In the genomic region with DNA sequence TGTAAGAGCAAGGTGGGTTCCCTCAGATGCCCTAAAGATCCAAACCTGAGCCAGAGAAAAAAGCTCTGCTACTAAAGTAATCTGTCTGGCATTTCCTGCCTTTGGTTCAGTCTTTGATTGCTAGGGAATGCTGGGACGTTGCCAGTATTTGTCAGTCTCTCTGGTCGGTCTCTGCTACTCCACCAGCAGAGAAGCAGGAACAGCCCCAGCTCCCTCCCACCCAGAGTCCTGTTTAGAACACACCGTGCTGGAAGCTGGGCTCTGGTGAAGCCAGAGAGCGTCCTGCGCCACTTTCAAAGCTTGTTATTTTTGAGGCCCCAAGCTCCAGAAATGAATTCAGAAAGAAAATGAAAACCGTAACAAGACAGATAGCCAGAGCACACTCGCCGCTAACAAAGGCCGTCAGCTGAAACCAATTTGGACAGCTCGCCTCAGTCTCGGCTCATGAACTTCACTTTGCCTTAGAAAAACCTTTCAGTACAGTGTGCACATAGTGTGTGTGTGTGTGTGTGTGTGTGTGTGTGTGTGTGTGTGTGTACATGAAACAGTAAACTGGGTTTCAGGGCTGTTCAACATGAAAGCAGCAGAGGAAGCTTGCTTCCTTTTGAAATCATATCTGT, we compare ENCODE assay signal across 8 mouse cellular contexts.
DNase-seq lines count a peak whose midpoint lies in the region; ATAC-seq and TF ChIP-seq lines count a peak whose summit lies in the region.

No protein-coding gene starts in this region.

- 72% methylated on average over 11 of the region's 11 CpGs for WGBS in midbrain, embryonic 13.5 days
- 84% methylated on average over 11 of the region's 11 CpGs for WGBS in midbrain, embryonic 10.5 days
- WGBS in hindbrain, embryonic 16.5 days = 55% methylated on average over 11 of the region's 11 CpGs
- 38% methylated on average over 11 of the region's 11 CpGs for WGBS in limb, embryonic 13.5 days

- TF ChIP-seq CTCF in embryonic fibroblast, embryonic 13.5 days (IDR thresholded peaks at IDR 0.05; ENCODE audit: borderline replicate concordance, insufficient read depth, low read length) = no peak

- no peak overlapping the region for H3K4me2 ChIP-seq in midbrain, embryonic 13.5 days (replicated peaks)
- H3K4me2 ChIP-seq in hindbrain, embryonic 16.5 days (ENCODE audit: low read length) = 0 out of 2 replicates have a peak overlapping the region, but pooled peaks have one; percentile 20
- peak overlapping the region; percentile 29 for H3K4me2 ChIP-seq in limb, embryonic 13.5 days (replicated peaks)

- H3K4me1 ChIP-seq in midbrain, embryonic 13.5 days (replicated peaks) = 0 out of 2 replicates have a peak, but pooled peaks cover 5% of the 10 kb centered on the region
- H3K4me1 ChIP-seq in midbrain, embryonic 10.5 days = 0 out of 2 replicates have a peak, but pooled peaks cover 5% of the 10 kb centered on the region
- no peaks in the 10 kb centered on the region; the same call in 1 of the 2 replicates for H3K4me1 ChIP-seq in embryonic fibroblast, embryonic 13.5 days (ENCODE audit: control insufficient read depth, insufficient read depth, low read length)
- H3K4me1 ChIP-seq in hindbrain, embryonic 16.5 days (ENCODE audit: control insufficient read depth, insufficient read depth, low read depth, low read length) = no peaks in the 10 kb centered on the region
- peaks cover 11% of the 10 kb centered on the region; the same call in 1 of the 2 replicates for H3K4me1 ChIP-seq in limb, embryonic 13.5 days

- H3K9ac ChIP-seq in midbrain, embryonic 13.5 days (replicated peaks) = no peak overlapping the region
- H3K9ac ChIP-seq in hindbrain, embryonic 16.5 days (ENCODE audit: low read depth, low read length) = no peak overlapping the region
- H3K9ac ChIP-seq in limb, embryonic 13.5 days = no peak overlapping the region

- ATAC-seq in midbrain, embryonic 13.5 days = no peak
- ATAC-seq in hindbrain, embryonic 16.5 days = 0 out of 2 replicates have a peak, but pooled peaks have one; percentile 58
- ATAC-seq in limb, embryonic 13.5 days (ENCODE audit: low FRiP score, low read depth) = peak; percentile 69
- no peak for ATAC-seq in erythroblast, adult 5-6 weeks (replicated peaks; ENCODE audit: low FRiP score, poor library complexity, severe bottlenecking)

- DNase-seq in midbrain, embryonic 10.5 days (ENCODE audit: low spot score) = no peak
- peak; percentile 32 for DNase-seq in skeletal muscle tissue, adult 2 months (ENCODE audit: low read depth, low spot score)
- no peak for DNase-seq in urinary bladder, postnatal 25 days (ENCODE audit: low spot score)

- no peaks in the 10 kb centered on the region for H3K9me3 ChIP-seq in midbrain, embryonic 13.5 days
- no peaks in the 10 kb centered on the region for H3K9me3 ChIP-seq in midbrain, embryonic 10.5 days (replicated peaks)
- no peaks in the 10 kb centered on the region for H3K9me3 ChIP-seq in hindbrain, embryonic 16.5 days (ENCODE audit: control insufficient read depth, low read length)
- no peaks in the 10 kb centered on the region for H3K9me3 ChIP-seq in limb, embryonic 13.5 days

- H3K27me3 ChIP-seq in midbrain, embryonic 13.5 days = no peaks in the 10 kb centered on the region
- H3K27me3 ChIP-seq in midbrain, embryonic 10.5 days (ENCODE audit: low read depth, poor library complexity, severe bottlenecking) = no peaks in the 10 kb centered on the region
- H3K27me3 ChIP-seq in hindbrain, embryonic 16.5 days (replicated peaks; ENCODE audit: control insufficient read depth, insufficient read depth, low read length) = no peaks in the 10 kb centered on the region
- no peaks in the 10 kb centered on the region for H3K27me3 ChIP-seq in limb, embryonic 13.5 days

- H3K36me3 ChIP-seq in midbrain, embryonic 13.5 days = no peaks in the 10 kb centered on the region
- H3K36me3 ChIP-seq in midbrain, embryonic 10.5 days = no peaks in the 10 kb centered on the region
- no peaks in the 10 kb centered on the region for H3K36me3 ChIP-seq in hindbrain, embryonic 16.5 days (ENCODE audit: control insufficient read depth, insufficient read depth, low read length)
- H3K36me3 ChIP-seq in limb, embryonic 13.5 days = no peaks in the 10 kb centered on the region

- H3K4me3 ChIP-seq in midbrain, embryonic 13.5 days (replicated peaks) = no peak overlapping the region
- H3K4me3 ChIP-seq in midbrain, embryonic 10.5 days = no peak overlapping the region
- H3K4me3 ChIP-seq in embryonic fibroblast, embryonic 13.5 days (ENCODE audit: insufficient read depth, low read length) = no peak overlapping the region
- H3K4me3 ChIP-seq in hindbrain, embryonic 16.5 days (ENCODE audit: low read length) = no peak overlapping the region
- no peak overlapping the region for H3K4me3 ChIP-seq in limb, embryonic 13.5 days

- 0 out of 2 replicates have a peak overlapping the region, but pooled peaks have one; percentile 1 for H3K27ac ChIP-seq in midbrain, embryonic 13.5 days
- no peak overlapping the region for H3K27ac ChIP-seq in midbrain, embryonic 10.5 days (replicated peaks)
- H3K27ac ChIP-seq in embryonic fibroblast, embryonic 13.5 days (ENCODE audit: insufficient read depth, low read length) = peak overlapping the region; percentile 73
- peak overlapping the region; percentile 9 for H3K27ac ChIP-seq in hindbrain, embryonic 16.5 days (ENCODE audit: low read depth, low read length)
- H3K27ac ChIP-seq in limb, embryonic 13.5 days = peak overlapping the region; percentile 78; the same call in 1 of the 2 replicates

- TF ChIP-seq POLR2A in embryonic fibroblast, embryonic 13.5 days (IDR thresholded peaks at IDR 0.05; ENCODE audit: low read depth, low read length) = no peak

Comparison
In these comparisons a context has a peak if more than half of its experiments do, and no peak if none do; other contexts are left out.
1. ATAC-seq: peak in hindbrain, embryonic 16.5 days (single experiment) and limb, embryonic 13.5 days (single experiment); none in midbrain, embryonic 13.5 days (single experiment) and erythroblast, adult 5-6 weeks (single experiment).